Mouse (Mus musculus) cerebellum, postnatal 14 days (tissue): ENCODE results near the gene Sdr16c6.

Experiments
- DNase-seq, 2 experiments: peaks; one replicate each; pipeline ENCODE4 v3.0.0; 2021; ENCODE audit warnings: mixed read lengths in 2 of 2

The Sdr16c6 gene

DNA sequence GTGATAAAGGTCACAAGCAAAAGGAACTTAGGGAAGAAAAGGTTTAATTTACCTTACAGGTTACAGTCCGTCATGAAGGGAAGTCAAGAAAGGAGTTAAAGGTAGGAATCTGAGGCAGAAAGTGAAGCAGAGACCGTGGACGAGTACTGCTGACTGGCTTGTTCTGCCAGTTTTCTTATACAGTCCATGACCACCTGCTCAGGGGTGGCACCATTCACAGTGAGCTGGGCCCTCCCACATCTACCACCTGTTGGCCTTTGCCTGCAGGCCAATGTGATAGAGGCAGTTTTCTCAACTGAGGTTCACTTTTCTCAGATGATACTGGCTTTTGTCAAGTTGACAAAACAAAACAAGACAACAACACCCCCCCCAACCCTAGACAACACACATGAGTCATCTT lies at the start of gene Sdr16c6:
TSS of gene Sdr16c6 (minus strand) at position 151 of the 400 bp plus-strand sequence.
- no peak for DNase-seq

GRCm38 (mm10) chr4:4080180-4080579 lies 2.9 kb upstream of the Sdr16c6 start:
- no peak for DNase-seq

GRCm38 (mm10) chr4:4079132-4079531 lies 1.8 kb upstream of the Sdr16c6 start:
- DNase-seq: no peak

- no peak for DNase-seq
Observed at GRCm38 (mm10) chr4:4076001-4076400, 1.3 kb downstream of the Sdr16c6 start.
